Mouse (Mus musculus): ENCODE measurements around the gene Tlr5. TPM values are rescaled to one million over a fixed set of nuclear protein-coding genes. Genes with fewer than 3 reads are reported as not detected.

Tlr5 gene
- 0.29 and 0.32 TPM in 2 replicates for polyA plus RNA-seq (2014; fragmentation: Nextera tagmentation; extraction: Ambion mirVana)

DNA sequence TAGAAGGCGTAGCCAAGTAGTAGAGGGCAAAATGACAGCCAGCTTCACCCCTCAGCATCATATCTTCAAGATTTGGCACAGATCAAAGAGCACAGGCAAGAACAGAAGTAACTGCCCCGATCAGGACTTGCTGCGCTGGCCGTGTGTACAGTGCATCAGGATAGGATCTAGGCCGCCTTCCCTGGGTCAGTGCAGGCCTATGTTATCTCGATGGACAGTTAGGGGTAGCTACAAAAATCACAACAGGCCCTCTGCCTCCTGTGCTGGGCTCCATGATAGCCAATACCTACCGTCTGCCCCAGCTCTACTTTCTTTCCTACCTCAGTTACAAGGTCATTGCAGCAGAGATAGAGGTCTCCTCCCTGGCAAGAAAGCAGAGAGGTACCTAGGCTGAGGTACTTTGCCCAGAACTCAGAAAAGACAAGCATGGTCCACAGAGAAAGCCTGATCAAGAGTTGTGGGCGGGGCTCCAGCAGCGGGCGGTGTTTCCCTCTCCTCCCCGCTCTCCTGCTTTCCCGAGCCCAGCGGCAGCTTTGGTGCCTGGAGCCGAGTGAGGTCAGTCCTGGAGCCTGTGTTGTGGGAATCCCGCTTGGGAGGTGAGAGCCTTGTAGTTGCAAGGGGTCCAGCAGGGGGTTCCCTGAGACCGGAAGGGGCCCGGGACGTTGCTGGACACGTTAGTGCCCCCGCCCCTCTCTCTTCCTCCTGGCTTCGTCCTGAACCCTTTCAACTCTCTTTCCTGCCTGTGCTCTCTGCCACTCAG lies at the start of gene Tlr5:
TSS of gene Tlr5 (plus strand) at position 502 of the 760 bp plus-strand sequence.
- Histone ChIP-seq H3K36me3 (ENCODE audit: control insufficient read depth, insufficient read depth, low read length) (no peaks in the 10 kb centered on the region), H3K9me3 (ENCODE audit: control insufficient read depth, low read length) (no peaks in the 10 kb centered on the region), H3K4me1 (replicated peaks; ENCODE audit: control insufficient read depth, insufficient read depth, low read length) (peaks cover 3% of the 10 kb centered on the region; the same call in 1 of the 2 replicates), H3K27ac (ENCODE audit: low read depth, low read length) (no peak within 1 kb of the TSS), H3K27me3 (ENCODE audit: control insufficient read depth, insufficient read depth, low read length) (peaks cover 8% of the 10 kb centered on the region; the same call in 1 of the 2 replicates), H3K9ac (ENCODE audit: low read length) (peak within 1 kb of the TSS; percentile 63), H3K4me2 (ENCODE audit: low read depth, low read length, severe bottlenecking) (peak within 1 kb of the TSS; percentile 67), H3K4me3 (ENCODE audit: low read depth, low read length) (peak within 1 kb of the TSS; percentile 32)
- WGBS, result 21% methylated on average over 21 of the region's 21 CpGs
- peak; percentile 35; the same call in 1 of the 2 replicates for ATAC-seq (replicated peaks; ENCODE audit: low FRiP score)
- peak; percentile 70 for DNase-seq (ENCODE audit: low spot score)

DNA sequence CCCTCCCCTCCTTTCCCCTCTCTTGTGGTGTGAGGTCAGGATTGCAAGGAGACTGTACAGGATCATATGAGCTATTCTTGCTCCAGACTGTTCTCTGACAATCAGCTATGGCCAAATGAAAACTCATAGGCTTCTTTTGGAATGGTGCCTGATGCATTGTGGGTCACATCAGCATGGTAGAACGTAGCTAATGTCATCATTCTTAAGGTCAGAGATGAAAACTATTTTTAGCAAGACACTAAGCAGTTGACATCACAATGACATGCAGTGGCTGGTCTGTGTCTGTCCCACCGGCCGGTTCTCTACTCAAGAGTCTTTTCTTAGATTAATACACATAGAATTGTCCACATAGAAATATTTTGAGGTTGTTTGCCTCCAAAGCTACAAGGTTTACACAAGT lies 48.9 kb upstream of the Tlr5 start:
- H3K4me1 ChIP-seq (replicated peaks; ENCODE audit: control insufficient read depth, insufficient read depth, low read length), result 0 out of 2 replicates have a peak, but pooled peaks cover 3% of the 10 kb centered on the region
- H3K9me3 ChIP-seq (ENCODE audit: control insufficient read depth, low read length), result no peaks in the 10 kb centered on the region
- no peak overlapping the region for H3K9ac ChIP-seq (ENCODE audit: low read length)
- no peak overlapping the region for H3K27ac ChIP-seq (ENCODE audit: low read depth, low read length)
- no peaks in the 10 kb centered on the region for H3K27me3 ChIP-seq (ENCODE audit: control insufficient read depth, insufficient read depth, low read length)
- 87% methylated on average over 3 of the region's 3 CpGs for WGBS
- H3K4me3 ChIP-seq (ENCODE audit: low read depth, low read length), result no peak overlapping the region
- ATAC-seq (replicated peaks; ENCODE audit: low FRiP score), result no peak
- DNase-seq (ENCODE audit: low spot score), result no peak
- H3K4me2 ChIP-seq (ENCODE audit: low read depth, low read length, severe bottlenecking), result no peak overlapping the region
- no peaks in the 10 kb centered on the region for H3K36me3 ChIP-seq (ENCODE audit: control insufficient read depth, insufficient read depth, low read length)

DNA sequence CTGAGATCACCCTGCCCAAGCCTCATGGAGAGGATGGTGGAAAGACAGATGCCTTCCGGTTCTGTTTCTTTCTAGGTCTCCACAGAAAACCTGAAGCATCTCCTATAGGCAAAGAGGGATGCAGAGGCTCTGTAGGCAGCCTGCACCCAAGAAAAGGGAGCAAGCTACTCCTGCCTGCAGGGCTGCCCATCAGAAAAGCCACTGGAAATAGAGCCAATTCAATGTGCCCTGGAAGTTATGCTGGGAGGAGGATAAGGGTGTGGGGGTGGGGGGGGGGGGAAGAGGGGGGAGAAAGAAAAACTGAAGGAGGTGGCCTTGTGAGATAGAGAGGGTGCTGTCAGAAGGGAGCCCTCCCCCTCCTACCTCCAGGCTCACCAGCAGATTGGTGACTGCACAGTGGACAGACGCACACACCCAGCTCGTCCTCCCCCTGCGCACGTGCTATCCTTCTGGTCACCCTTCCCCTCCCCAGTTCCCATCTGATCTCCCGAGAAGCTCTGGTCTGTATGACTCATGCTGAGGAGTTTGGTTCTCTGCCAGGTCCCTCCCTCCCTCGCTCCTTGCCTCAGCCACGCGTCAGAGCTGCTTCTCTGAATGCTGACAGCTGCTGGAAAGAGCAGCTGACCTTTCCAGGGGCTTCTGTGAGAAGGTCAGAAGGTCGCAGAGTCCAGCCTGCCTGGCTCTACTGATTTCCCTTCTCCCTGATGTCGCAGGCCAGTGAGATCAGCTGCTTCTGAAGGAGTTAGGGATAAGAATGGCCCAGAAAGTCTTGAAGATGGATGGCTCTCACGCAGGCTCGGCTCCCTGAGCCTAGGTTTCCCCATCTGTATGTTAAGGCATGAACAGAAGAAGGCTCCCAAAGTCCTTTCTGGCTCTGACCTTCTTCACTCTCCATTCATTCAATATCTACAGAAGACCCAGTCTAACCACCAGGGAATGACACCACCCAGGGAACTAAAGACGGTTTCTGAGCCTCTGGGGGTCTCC lies 46.2 kb upstream of the Tlr5 start:
- Histone ChIP-seq H3K4me3 (ENCODE audit: low read depth, low read length) (no peak overlapping the region), H3K9me3 (ENCODE audit: control insufficient read depth, low read length) (no peaks in the 10 kb centered on the region), H3K27ac (ENCODE audit: low read depth, low read length) (no peak overlapping the region), H3K36me3 (ENCODE audit: control insufficient read depth, insufficient read depth, low read length) (no peaks in the 10 kb centered on the region), H3K4me1 (replicated peaks; ENCODE audit: control insufficient read depth, insufficient read depth, low read length) (0 out of 2 replicates have a peak, but pooled peaks cover 3% of the 10 kb centered on the region), H3K4me2 (ENCODE audit: low read depth, low read length, severe bottlenecking) (no peak overlapping the region), H3K9ac (ENCODE audit: low read length) (no peak overlapping the region), H3K27me3 (ENCODE audit: control insufficient read depth, insufficient read depth, low read length) (no peaks in the 10 kb centered on the region)
- ATAC-seq (replicated peaks; ENCODE audit: low FRiP score), result peak; percentile 67
- WGBS, result 32% methylated on average over 14 of the region's 14 CpGs
- DNase-seq (ENCODE audit: low spot score), result peak; percentile 75

DNA sequence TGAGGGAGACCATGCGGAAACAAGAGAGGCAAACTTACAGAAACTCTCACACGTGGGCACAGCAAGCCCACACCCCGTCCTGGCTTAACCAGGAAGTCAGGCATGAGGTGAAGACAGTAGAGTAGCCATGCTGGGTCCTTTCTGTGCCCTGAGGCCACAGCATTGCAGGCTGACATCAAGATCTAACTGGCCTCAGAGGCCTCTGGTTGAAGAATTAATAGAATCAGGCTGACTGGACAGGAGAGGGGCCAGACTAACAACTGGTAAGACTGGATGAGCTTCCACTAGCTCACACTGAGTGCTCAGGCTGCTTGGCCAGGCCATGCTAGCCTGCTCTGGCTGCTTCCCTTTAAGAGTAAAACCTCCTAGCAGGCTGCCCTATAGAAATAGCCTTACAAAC lies 45.5 kb upstream of the Tlr5 start:
- 55% methylated on average over 3 of the region's 3 CpGs for WGBS
- H3K4me1 ChIP-seq (replicated peaks; ENCODE audit: control insufficient read depth, insufficient read depth, low read length), result 0 out of 2 replicates have a peak, but pooled peaks cover 3% of the 10 kb centered on the region
- H3K9me3 ChIP-seq (ENCODE audit: control insufficient read depth, low read length), result no peaks in the 10 kb centered on the region
- H3K9ac ChIP-seq (ENCODE audit: low read length), result no peak overlapping the region
- no peak overlapping the region for H3K4me3 ChIP-seq (ENCODE audit: low read depth, low read length)
- H3K4me2 ChIP-seq (ENCODE audit: low read depth, low read length, severe bottlenecking), result no peak overlapping the region
- no peak for ATAC-seq (replicated peaks; ENCODE audit: low FRiP score)
- no peaks in the 10 kb centered on the region for H3K27me3 ChIP-seq (ENCODE audit: control insufficient read depth, insufficient read depth, low read length)
- H3K27ac ChIP-seq (ENCODE audit: low read depth, low read length), result no peak overlapping the region
- no peaks in the 10 kb centered on the region for H3K36me3 ChIP-seq (ENCODE audit: control insufficient read depth, insufficient read depth, low read length)
- DNase-seq (ENCODE audit: low spot score), result no peak

DNA sequence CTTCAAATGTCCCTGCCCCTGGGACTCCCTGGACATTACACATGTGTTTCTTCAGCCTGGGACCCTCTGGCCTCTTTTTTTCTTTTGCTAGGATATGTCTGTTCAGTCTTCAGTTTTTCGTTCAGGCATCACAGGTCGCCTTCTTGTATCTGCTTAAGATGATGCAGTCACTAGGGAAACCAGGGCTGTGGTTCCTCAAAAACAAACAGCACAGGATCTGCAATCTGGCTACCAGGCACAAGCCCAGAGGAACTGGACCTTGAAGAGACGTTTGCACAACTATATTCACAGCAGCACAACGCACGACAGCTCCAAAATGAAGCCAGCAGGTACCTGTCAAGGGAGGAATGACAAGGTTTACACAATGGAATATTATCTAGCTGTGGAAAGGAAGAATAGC lies 45.0 kb upstream of the Tlr5 start:
- whole genome bisulfite sequencing, result 90% methylated on average over 5 of the region's 5 CpGs
- Histone ChIP-seq H3K27me3 (ENCODE audit: control insufficient read depth, insufficient read depth, low read length) (no peaks in the 10 kb centered on the region), H3K4me2 (ENCODE audit: low read depth, low read length, severe bottlenecking) (no peak overlapping the region), H3K9me3 (ENCODE audit: control insufficient read depth, low read length) (no peaks in the 10 kb centered on the region), H3K36me3 (ENCODE audit: control insufficient read depth, insufficient read depth, low read length) (no peaks in the 10 kb centered on the region), H3K27ac (ENCODE audit: low read depth, low read length) (no peak overlapping the region), H3K4me3 (ENCODE audit: low read depth, low read length) (no peak overlapping the region), H3K4me1 (replicated peaks; ENCODE audit: control insufficient read depth, insufficient read depth, low read length) (0 out of 2 replicates have a peak, but pooled peaks cover 3% of the 10 kb centered on the region), H3K9ac (ENCODE audit: low read length) (no peak overlapping the region)
- ATAC-seq (replicated peaks; ENCODE audit: low FRiP score) (no peak), DNase-seq (ENCODE audit: low spot score) (no peak)

DNA sequence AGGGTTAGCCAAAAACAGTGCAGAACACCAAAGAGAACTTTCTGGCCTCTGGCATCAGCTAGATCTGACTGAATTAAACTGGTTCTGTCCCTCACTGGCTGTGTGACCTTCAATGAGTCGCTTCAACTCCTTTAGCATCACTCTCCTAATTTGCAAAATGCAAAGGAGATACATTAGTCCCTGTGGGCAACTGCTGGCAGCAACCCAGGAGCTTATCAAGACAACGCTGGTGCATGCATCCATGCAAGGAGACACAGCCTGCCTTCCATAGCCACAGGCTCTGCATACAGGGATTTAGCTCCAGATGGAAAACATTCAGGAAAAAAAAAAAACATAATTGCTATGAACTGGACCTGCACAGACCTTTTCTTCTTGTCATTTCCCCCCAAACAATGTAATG lies 42.0 kb upstream of the Tlr5 start:
- ATAC-seq (replicated peaks; ENCODE audit: low FRiP score) (no peak), DNase-seq (ENCODE audit: low spot score) (no peak)
- Histone ChIP-seq H3K36me3 (ENCODE audit: control insufficient read depth, insufficient read depth, low read length) (no peaks in the 10 kb centered on the region), H3K27me3 (ENCODE audit: control insufficient read depth, insufficient read depth, low read length) (no peaks in the 10 kb centered on the region), H3K9me3 (ENCODE audit: control insufficient read depth, low read length) (no peaks in the 10 kb centered on the region), H3K4me2 (ENCODE audit: low read depth, low read length, severe bottlenecking) (no peak overlapping the region), H3K4me3 (ENCODE audit: low read depth, low read length) (no peak overlapping the region), H3K9ac (ENCODE audit: low read length) (no peak overlapping the region), H3K4me1 (replicated peaks; ENCODE audit: control insufficient read depth, insufficient read depth, low read length) (0 out of 2 replicates have a peak, but pooled peaks cover 3% of the 10 kb centered on the region), H3K27ac (ENCODE audit: low read depth, low read length) (no peak overlapping the region)
- 81% methylated on average over 2 of the region's 2 CpGs for WGBS

DNA sequence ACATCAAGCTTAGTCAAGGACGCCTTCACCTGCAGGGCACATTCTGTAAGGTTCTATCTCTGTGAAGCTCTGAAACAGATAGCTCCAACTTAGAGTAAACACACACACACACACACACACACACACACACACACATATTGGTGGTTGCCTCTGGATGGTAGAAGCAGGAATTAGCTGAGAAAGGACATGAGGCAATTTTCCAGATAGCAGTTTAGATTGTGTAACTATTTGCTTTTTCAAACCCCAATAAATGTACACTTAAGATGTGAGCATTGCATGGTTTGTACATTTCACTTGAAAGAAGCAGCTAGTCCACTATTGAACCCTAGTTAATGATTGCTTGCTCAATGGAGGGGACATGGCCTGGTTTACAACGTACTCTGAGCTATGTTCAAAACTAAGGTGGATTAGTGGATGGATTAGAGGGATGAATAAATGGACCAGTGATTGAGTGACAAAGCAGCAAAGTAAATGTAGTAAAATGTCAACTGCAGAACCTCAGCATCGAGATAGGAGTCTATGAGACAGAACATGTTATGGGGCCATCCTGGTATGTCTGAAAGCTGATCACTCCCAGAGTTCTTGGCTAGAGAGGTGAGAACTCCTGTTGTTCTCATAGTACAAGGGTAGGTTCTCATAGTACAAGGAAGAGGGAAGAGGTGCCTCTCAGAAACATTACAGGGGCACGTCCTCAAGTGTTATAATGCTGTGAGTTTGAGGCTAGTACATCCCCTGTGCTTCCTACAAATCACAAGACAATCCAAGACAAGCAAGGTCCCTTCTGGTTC lies 40.3 kb upstream of the Tlr5 start:
- ATAC-seq (replicated peaks; ENCODE audit: low FRiP score) (no peak), DNase-seq (ENCODE audit: low spot score) (no peak)
- Histone ChIP-seq H3K27ac (ENCODE audit: low read depth, low read length) (no peak overlapping the region), H3K4me1 (replicated peaks; ENCODE audit: control insufficient read depth, insufficient read depth, low read length) (peaks cover 5% of the 10 kb centered on the region; the same call in 1 of the 2 replicates), H3K4me3 (ENCODE audit: low read depth, low read length) (no peak overlapping the region), H3K36me3 (ENCODE audit: control insufficient read depth, insufficient read depth, low read length) (no peaks in the 10 kb centered on the region), H3K9me3 (ENCODE audit: control insufficient read depth, low read length) (no peaks in the 10 kb centered on the region), H3K27me3 (ENCODE audit: control insufficient read depth, insufficient read depth, low read length) (no peaks in the 10 kb centered on the region), H3K4me2 (ENCODE audit: low read depth, low read length, severe bottlenecking) (no peak overlapping the region), H3K9ac (ENCODE audit: low read length) (no peak overlapping the region)
- WGBS, result 88% methylated on average over 4 of the region's 4 CpGs

DNA sequence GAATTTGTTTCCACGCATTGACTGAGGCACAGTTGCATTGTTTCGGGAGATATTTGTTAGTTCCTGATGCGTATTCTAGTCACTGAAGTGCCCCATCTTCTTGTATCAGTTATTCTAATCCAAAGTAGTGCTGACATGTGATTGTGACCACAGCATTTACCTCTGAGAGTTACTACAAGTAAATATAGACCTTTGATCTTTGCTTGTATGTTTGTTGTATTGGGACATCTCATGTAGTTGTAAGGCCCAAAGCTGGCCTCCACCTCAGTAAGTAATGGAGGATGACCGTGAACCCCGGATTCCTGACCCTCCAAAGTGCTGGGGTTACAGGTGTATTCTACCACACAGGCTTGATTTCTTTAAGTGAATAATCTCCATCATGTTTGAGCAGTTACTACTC lies 38.4 kb upstream of the Tlr5 start:
- ATAC-seq (replicated peaks; ENCODE audit: low FRiP score) (no peak), DNase-seq (ENCODE audit: low spot score) (no peak)
- 92% methylated on average over 5 of the region's 5 CpGs for WGBS
- H3K27ac ChIP-seq (ENCODE audit: low read depth, low read length), result no peak overlapping the region
- peaks cover 5% of the 10 kb centered on the region; the same call in 1 of the 2 replicates for H3K4me1 ChIP-seq (replicated peaks; ENCODE audit: control insufficient read depth, insufficient read depth, low read length)
- no peaks in the 10 kb centered on the region for H3K9me3 ChIP-seq (ENCODE audit: control insufficient read depth, low read length)
- H3K36me3 ChIP-seq (ENCODE audit: control insufficient read depth, insufficient read depth, low read length), result no peaks in the 10 kb centered on the region
- no peak overlapping the region for H3K4me2 ChIP-seq (ENCODE audit: low read depth, low read length, severe bottlenecking)
- H3K27me3 ChIP-seq (ENCODE audit: control insufficient read depth, insufficient read depth, low read length), result no peaks in the 10 kb centered on the region
- H3K4me3 ChIP-seq (ENCODE audit: low read depth, low read length), result no peak overlapping the region
- no peak overlapping the region for H3K9ac ChIP-seq (ENCODE audit: low read length)

Data from forebrain, embryonic 11.5 days (tissue).